Mouse (Mus musculus): ENCODE measurements at regions not wholly inside any gene's neighbourhood (a gene's known extent, or its start where the extent isn't known, plus 50 kb on each side); places are given as distances from the start of the nearest gene placed in this dataset.
A peak's percentile ranks its signal among the peaks of the same experiment; 100 is the strongest.

GRCm38 (mm10) chr11:64655162-64655561, 218.7 kb upstream of the F930015N05Rik start:
- ATAC-seq (ENCODE audit: low TSS enrichment), result no peak

- ATAC-seq (ENCODE audit: low TSS enrichment), result no peak
These were observed 226.7 kb upstream of the F930015N05Rik start for GRCm38 (mm10) chr11:64663166-64663565.

- ATAC-seq (ENCODE audit: low TSS enrichment), result no peak
These were observed 230.6 kb upstream of the F930015N05Rik start for GRCm38 (mm10) chr11:64667010-64667409.

- ATAC-seq (ENCODE audit: low TSS enrichment), result no peak
These were observed 231.1 kb upstream of the F930015N05Rik start for GRCm38 (mm10) chr11:64667521-64667920.

GRCm38 (mm10) chr11:64671898-64672297, 235.4 kb upstream of the F930015N05Rik start:
- ATAC-seq (ENCODE audit: low TSS enrichment), result no peak

- no peak for ATAC-seq (ENCODE audit: low TSS enrichment)
These were observed 237.1 kb upstream of the F930015N05Rik start for GRCm38 (mm10) chr11:64673546-64673945.

GRCm38 (mm10) chr11:64703776-64704175, 267.3 kb upstream of the F930015N05Rik start:
- no peak for ATAC-seq (ENCODE audit: low TSS enrichment)

- no peak for ATAC-seq (ENCODE audit: low TSS enrichment)
These were observed 267.0 kb upstream of the Elac2 start for GRCm38 (mm10) chr11:64711801-64712200.

- ATAC-seq (ENCODE audit: low TSS enrichment), result no peak
These were observed 263.7 kb upstream of the Elac2 start for GRCm38 (mm10) chr11:64715182-64715581.

GRCm38 (mm10) chr11:64718316-64719085, 260.3 kb upstream of the Elac2 start:
- peak; percentile 96 for ATAC-seq (ENCODE audit: low TSS enrichment)

- no peak for ATAC-seq (ENCODE audit: low TSS enrichment)
These were observed 252.6 kb upstream of the Elac2 start for GRCm38 (mm10) chr11:64726249-64726648.

GRCm38 (mm10) chr11:64727841-64728421, 250.9 kb upstream of the Elac2 start:
- no peak for ATAC-seq (ENCODE audit: low TSS enrichment)

GRCm38 (mm10) chr11:64738948-64739347, 239.9 kb upstream of the Elac2 start:
- ATAC-seq (ENCODE audit: low TSS enrichment), result no peak

GRCm38 (mm10) chr11:64743753-64744152, 235.1 kb upstream of the Elac2 start:
- peak; percentile 73 for ATAC-seq (ENCODE audit: low TSS enrichment)

- ATAC-seq (ENCODE audit: low TSS enrichment), result no peak
These were observed 232.7 kb upstream of the Elac2 start for GRCm38 (mm10) chr11:64746146-64746545.

- no peak for ATAC-seq (ENCODE audit: low TSS enrichment)
These were observed 228.9 kb upstream of the Elac2 start for GRCm38 (mm10) chr11:64749976-64750375.

- no peak for ATAC-seq (ENCODE audit: low TSS enrichment)
These were observed 226.5 kb upstream of the Elac2 start for GRCm38 (mm10) chr11:64752299-64752698.

- ATAC-seq (ENCODE audit: low TSS enrichment), result peak; percentile 69
These were observed 226.0 kb upstream of the Elac2 start for GRCm38 (mm10) chr11:64752816-64753215.

GRCm38 (mm10) chr11:64754076-64754475, 224.8 kb upstream of the Elac2 start:
- ATAC-seq (ENCODE audit: low TSS enrichment), result no peak

GRCm38 (mm10) chr11:64755563-64755962, 223.3 kb upstream of the Elac2 start:
- no peak for ATAC-seq (ENCODE audit: low TSS enrichment)

- no peak for ATAC-seq (ENCODE audit: low TSS enrichment)
These were observed 218.2 kb upstream of the Elac2 start for GRCm38 (mm10) chr11:64760626-64761025.

GRCm38 (mm10) chr11:64762755-64763154, 216.1 kb upstream of the Elac2 start:
- no peak for ATAC-seq (ENCODE audit: low TSS enrichment)

GRCm38 (mm10) chr11:64764056-64764455, 214.8 kb upstream of the Elac2 start:
- no peak for ATAC-seq (ENCODE audit: low TSS enrichment)

All from frontal cortex, adult (tissue).